Mouse (Mus musculus) brain, embryonic 14.5 days (tissue): ENCODE measurements around the gene Nfatc3. TPM values are rescaled to one million over a fixed set of nuclear protein-coding genes. Genes with fewer than 3 reads are reported as not detected.
A peak's percentile ranks its signal among the peaks of the same experiment; 100 is the strongest.

Experiments used
- DNase-seq: peaks from one replicate; pipeline ENCODE4 v3.0.0-alpha.2; 2011; ENCODE audit warnings: low read depth
- CTCF ChIP-seq: fragments of 200-500 bp; IDR thresholded peaks from 2 replicates; pipeline ENCODE4 v1.5.1; 2012; ENCODE audit warnings: inconsistent platforms, mild to moderate bottlenecking, moderate library complexity, borderline replicate concordance; ENCODE audit not compliant: insufficient read depth, insufficient read length; ENCODE audit errors: extremely low read depth
- POLR2A ChIP-seq: fragments of 200-500 bp; IDR thresholded peaks from 2 replicates; pipeline ENCODE4 v1.6.1; 2012; ENCODE audit warnings: mild to moderate bottlenecking, inconsistent platforms, borderline replicate concordance; ENCODE audit not compliant: poor library complexity, insufficient read depth, insufficient read length, severe bottlenecking; ENCODE audit errors: extremely low read depth
- polyA plus RNA-seq: library from polyadenylated mRNA; depleted of rRNA; stranded (reverse); fragments of >200 nt; gene quantifications from 2 replicates; pipeline ENCODE4 v1.2.3, GENCODE M21; 2012

The Nfatc3 gene
- polyA plus RNA-seq, 1 experiment = 13.1 TPM

- TF ChIP-seq POLR2A = no peak
- TF ChIP-seq CTCF = no peak
- DNase-seq = no peak
Observed at GRCm38 (mm10) chr8:106046872-106047559, 11.6 kb upstream of the Nfatc3 start.

- no peak for TF ChIP-seq POLR2A
- no peak for TF ChIP-seq CTCF
Observed at GRCm38 (mm10) chr8:106047854-106048630, 10.6 kb upstream of the Nfatc3 start.

GRCm38 (mm10) chr8:106049840-106050239 lies 8.8 kb upstream of the Nfatc3 start:
- no peak for TF ChIP-seq CTCF
- no peak for TF ChIP-seq POLR2A
- DNase-seq = no peak

More at GRCm38 (mm10) chr8:106047854-106048630, 10.6 kb upstream of the Nfatc3 start:
- DNase-seq = no peak

GRCm38 (mm10) chr8:106051068-106051467 lies 7.6 kb upstream of the Nfatc3 start:
- no peak for TF ChIP-seq POLR2A
- TF ChIP-seq CTCF = no peak
- DNase-seq = no peak

GRCm38 (mm10) chr8:106052510-106053089 lies 6.0 kb upstream of the Nfatc3 start:
- no peak for DNase-seq
- TF ChIP-seq CTCF (no peak), POLR2A (no peak)

GRCm38 (mm10) chr8:106054190-106054811 lies 4.3 kb upstream of the Nfatc3 start:
- no peak for DNase-seq

GRCm38 (mm10) chr8:106055038-106055437 lies 3.6 kb upstream of the Nfatc3 start:
- peak; percentile 30 for DNase-seq

More at GRCm38 (mm10) chr8:106054190-106054811, 4.3 kb upstream of the Nfatc3 start:
- TF ChIP-seq POLR2A (no peak), CTCF (no peak)

GRCm38 (mm10) chr8:106056455-106056982 lies 2.1 kb upstream of the Nfatc3 start:
- TF ChIP-seq POLR2A = no peak
- no peak for TF ChIP-seq CTCF

More at GRCm38 (mm10) chr8:106055038-106055437, 3.6 kb upstream of the Nfatc3 start:
- TF ChIP-seq POLR2A = no peak
- TF ChIP-seq CTCF = no peak

GRCm38 (mm10) chr8:106059613-106060371 lies 1.2 kb downstream of the Nfatc3 start:
- peak; percentile 74 for DNase-seq
- TF ChIP-seq POLR2A (peak; percentile 76), CTCF (no peak)

More at GRCm38 (mm10) chr8:106056455-106056982, 2.1 kb upstream of the Nfatc3 start:
- DNase-seq = no peak

- DNase-seq = peak; percentile 11
- TF ChIP-seq POLR2A (no peak), CTCF (no peak)
Observed at GRCm38 (mm10) chr8:106060521-106060920, 1.9 kb downstream of the Nfatc3 start.
